Mouse (Mus musculus) midbrain, embryonic 10.5 days (tissue): ENCODE results near the gene Clmn. TPM values are rescaled to one million over a fixed set of nuclear protein-coding genes. Genes with fewer than 3 reads are reported as not detected.

ENCODE experiments used
- DNase-seq: peaks from one replicate; pipeline ENCODE4 v3.0.0-alpha.2; 2017; ENCODE audit warnings: low spot score
- H3K27ac ChIP-seq: fragments of 300-500 bp; sonication (generic); replicated peaks from 2 replicates; pipeline ENCODE4 v1.5.1; 2016; ENCODE audit warnings: mild to moderate bottlenecking
- H3K27me3 ChIP-seq: fragments of 300-500 bp; sonication (generic); 2 replicates; pipeline ENCODE4 v1.6.1; 2016; ENCODE audit warnings: low read depth, mild to moderate bottlenecking; ENCODE audit not compliant: poor library complexity, severe bottlenecking
- H3K36me3 ChIP-seq: fragments of 300-500 bp; sonication (generic); 2 replicates; pipeline ENCODE4 v1.6.1; 2016; ENCODE audit warnings: mild to moderate bottlenecking, moderate library complexity
- H3K4me1 ChIP-seq: fragments of 300-500 bp; sonication (generic); 2 replicates; pipeline ENCODE4 v1.6.1; 2016
- H3K4me3 ChIP-seq: fragments of 300-500 bp; sonication (generic); 2 replicates; pipeline ENCODE4 v1.5.1; 2016; ENCODE audit warnings: mild to moderate bottlenecking, moderate library complexity
- H3K9me3 ChIP-seq: fragments of 300-500 bp; sonication (generic); replicated peaks from 2 replicates; pipeline ENCODE4 v1.6.1; 2016; ENCODE audit warnings: mild to moderate bottlenecking
- WGBS: fragments of 180-500 bp; shearing (Covaris S2); methylation state at CpG from one replicate; pipeline ENCODE4 v1.1.7; 2016; 5-methylcytosine and 5-hydroxymethylcytosine counted together
- polyA plus RNA-seq: library from polyadenylated mRNA; unstranded; fragments of >200 nt; fragmentation: Nextera tagmentation; extraction: Ambion mirVana; gene quantifications from 2 replicates; pipeline ENCODE4 v1.2.1, GENCODE M21; 2016

Clmn gene
- polyA plus RNA-seq = 1.7 and 1.9 TPM in 2 replicates

DNA sequence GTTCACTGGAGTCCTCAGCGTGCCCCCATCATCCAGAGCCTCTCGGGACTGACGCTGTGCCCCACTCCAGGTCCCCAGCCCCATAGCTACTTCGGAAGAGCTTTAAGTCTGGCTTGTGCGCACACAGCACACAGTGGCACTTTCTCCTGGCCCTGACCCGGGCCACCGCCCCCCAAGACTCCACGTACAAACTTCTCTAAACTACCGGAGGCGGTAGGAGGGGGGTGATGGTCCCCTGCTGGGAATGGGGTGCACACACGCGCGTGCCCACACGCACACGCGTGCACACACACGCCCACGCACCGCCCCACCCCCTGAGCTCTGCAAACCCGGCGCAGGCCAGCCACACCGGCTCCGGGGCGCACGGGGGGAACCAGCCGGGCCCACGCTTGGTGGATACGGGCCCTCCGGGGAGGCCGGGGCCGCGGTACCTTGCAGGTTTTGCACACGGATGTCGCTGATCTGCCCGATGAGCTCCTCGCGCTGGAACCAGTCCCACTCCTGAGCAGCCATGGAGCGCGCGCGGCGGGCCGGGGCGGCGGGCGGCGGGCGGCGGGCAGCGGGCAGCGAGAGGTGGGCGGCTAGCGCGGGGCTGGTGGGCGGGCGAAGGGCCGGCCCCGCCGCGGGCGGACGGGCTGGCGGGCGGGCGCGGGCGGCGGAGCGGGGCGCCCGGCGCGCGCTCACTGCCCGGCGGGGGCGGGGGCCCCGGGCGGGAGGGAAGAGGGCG is at the start of gene Clmn:
Gene Clmn, minus strand, starts transcription at position 638 of the 727 bp plus-strand sequence.
- Histone ChIP-seq H3K4me3 (peak within 1 kb of the TSS; percentile 85), H3K27me3 (peaks cover 17% of the 10 kb centered on the region), H3K9me3 (no peaks in the 10 kb centered on the region), H3K4me1 (peaks cover 20% of the 10 kb centered on the region), H3K36me3 (no peaks in the 10 kb centered on the region), H3K27ac (peak within 1 kb of the TSS; percentile 90)
- DNase-seq = peak; percentile 55
- WGBS = 5% methylated on average over 66 of the region's 80 CpGs

DNA sequence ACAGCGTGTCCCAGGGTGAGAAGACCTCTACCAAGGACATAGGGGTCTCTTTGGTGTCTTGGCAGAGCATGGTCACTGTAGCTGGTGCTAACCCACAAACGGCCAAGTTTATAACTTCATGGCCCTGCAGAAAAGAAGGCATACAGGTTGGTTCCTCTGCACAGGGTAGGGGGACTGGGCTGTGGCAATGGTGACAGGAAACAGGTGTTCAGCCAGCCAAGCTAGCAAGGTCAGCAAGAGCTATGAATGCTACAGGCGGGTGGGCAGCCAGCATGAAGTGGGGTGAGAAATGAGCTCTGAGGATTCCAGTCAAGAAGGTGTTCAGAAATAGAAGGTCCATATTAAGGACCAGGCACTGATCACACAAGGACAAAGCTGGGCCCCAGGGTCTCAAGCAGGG is 48.1 kb upstream of the Clmn start:
- peaks cover 53% of the 10 kb centered on the region for H3K4me1 ChIP-seq
- peaks cover 40% of the 10 kb centered on the region for H3K27me3 ChIP-seq
- WGBS = 63% methylated on average over 3 of the region's 3 CpGs
- peaks cover 5% of the 10 kb centered on the region; the same call in 1 of the 2 replicates for H3K9me3 ChIP-seq
- H3K4me3 ChIP-seq = no peak overlapping the region
- no peaks in the 10 kb centered on the region for H3K36me3 ChIP-seq
- H3K27ac ChIP-seq = peak overlapping the region; percentile 67
- DNase-seq = no peak

DNA sequence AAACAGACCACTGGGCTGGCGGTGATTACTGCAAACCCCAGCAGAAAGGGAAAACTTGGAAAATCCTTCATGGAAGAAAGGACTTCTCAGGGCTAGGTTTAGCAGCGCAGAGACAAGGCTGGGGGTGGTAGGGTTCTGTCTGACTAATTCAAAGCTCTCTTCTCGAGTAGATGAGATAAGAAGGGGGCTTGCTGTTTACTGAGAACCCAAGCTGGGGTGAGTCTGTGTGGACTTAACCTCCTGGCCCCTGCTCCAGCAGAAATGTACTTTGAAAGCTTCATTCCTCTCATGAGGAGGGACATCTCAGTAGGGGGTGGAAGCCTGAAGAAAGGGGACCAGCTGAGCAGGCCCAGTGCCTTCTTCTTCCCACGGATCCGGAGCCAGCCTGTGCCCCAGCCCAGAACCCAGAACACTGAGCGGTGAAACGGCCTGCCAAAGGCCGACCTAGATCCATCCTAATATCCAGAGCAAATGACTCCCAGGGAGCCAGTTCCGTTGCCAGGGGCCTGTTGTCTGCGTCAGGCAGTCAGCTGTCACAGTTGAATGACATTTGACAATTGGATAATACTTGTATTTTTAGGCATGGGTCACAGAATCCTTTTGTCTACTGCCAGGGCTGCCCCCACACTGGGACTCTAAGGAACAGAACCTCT is 47.5 kb upstream of the Clmn start:
- peak overlapping the region; percentile 67 for H3K27ac ChIP-seq
- peaks cover 5% of the 10 kb centered on the region; the same call in 1 of the 2 replicates for H3K9me3 ChIP-seq
- DNase-seq = no peak
- H3K36me3 ChIP-seq = no peaks in the 10 kb centered on the region
- H3K27me3 ChIP-seq = peaks cover 40% of the 10 kb centered on the region
- no peak overlapping the region for H3K4me3 ChIP-seq
- WGBS = 18% methylated on average over 10 of the region's 10 CpGs
- H3K4me1 ChIP-seq = peaks cover 59% of the 10 kb centered on the region

DNA sequence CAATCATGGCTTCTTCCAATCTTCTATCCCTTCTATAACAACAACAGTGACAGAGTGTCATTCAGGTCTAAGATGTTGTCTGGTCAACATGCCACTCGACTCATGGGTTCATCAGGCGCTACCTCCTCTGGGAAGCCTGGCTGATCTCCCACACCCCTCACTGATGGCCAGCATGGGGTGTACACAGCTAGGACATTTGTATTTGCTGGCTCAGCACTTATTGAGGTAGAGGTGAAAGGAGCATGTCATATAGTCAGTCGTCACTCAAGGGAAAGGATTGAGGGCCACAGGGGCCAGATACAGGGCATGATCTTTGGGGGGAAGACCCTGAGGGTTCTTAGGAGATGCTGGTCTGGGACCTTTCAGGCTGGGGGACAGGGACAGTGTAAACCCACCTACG is 44.9 kb upstream of the Clmn start:
- WGBS = 86% methylated on average over 4 of the region's 4 CpGs
- H3K9me3 ChIP-seq = peaks cover 5% of the 10 kb centered on the region
- H3K27ac ChIP-seq = 0 out of 2 replicates have a peak overlapping the region, but pooled peaks have one; percentile 15
- H3K4me3 ChIP-seq = no peak overlapping the region
- H3K4me1 ChIP-seq = peaks cover 58% of the 10 kb centered on the region
- H3K36me3 ChIP-seq = no peaks in the 10 kb centered on the region
- no peak for DNase-seq
- H3K27me3 ChIP-seq = peaks cover 62% of the 10 kb centered on the region

DNA sequence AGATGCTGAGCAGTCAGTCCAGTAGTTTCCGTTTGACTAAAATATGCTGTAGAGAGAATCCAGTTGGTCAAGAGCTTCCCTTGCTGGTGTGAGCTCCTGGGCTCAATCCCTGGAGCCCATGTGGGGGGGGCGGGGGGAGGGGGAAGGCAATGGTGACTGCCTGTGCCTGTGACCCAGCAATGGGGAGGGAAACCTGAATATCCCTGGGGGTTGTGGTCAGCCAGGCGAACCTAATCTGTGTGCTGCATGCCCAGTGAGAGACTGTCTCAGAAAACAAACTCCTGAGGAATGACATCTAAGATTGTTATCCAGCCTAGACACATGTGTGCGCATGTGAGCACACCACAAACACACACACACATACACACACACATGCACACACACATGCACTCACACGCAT is 44.1 kb upstream of the Clmn start:
- Histone ChIP-seq H3K27ac (peak overlapping the region; percentile 76), H3K4me3 (0 out of 2 replicates have a peak overlapping the region, but pooled peaks have one; percentile 11), H3K27me3 (peaks cover 65% of the 10 kb centered on the region), H3K9me3 (peaks cover 3% of the 10 kb centered on the region), H3K4me1 (peaks cover 65% of the 10 kb centered on the region), H3K36me3 (no peaks in the 10 kb centered on the region)
- 34% methylated on average over 5 of the region's 5 CpGs for WGBS
- DNase-seq = peak; percentile 36

DNA sequence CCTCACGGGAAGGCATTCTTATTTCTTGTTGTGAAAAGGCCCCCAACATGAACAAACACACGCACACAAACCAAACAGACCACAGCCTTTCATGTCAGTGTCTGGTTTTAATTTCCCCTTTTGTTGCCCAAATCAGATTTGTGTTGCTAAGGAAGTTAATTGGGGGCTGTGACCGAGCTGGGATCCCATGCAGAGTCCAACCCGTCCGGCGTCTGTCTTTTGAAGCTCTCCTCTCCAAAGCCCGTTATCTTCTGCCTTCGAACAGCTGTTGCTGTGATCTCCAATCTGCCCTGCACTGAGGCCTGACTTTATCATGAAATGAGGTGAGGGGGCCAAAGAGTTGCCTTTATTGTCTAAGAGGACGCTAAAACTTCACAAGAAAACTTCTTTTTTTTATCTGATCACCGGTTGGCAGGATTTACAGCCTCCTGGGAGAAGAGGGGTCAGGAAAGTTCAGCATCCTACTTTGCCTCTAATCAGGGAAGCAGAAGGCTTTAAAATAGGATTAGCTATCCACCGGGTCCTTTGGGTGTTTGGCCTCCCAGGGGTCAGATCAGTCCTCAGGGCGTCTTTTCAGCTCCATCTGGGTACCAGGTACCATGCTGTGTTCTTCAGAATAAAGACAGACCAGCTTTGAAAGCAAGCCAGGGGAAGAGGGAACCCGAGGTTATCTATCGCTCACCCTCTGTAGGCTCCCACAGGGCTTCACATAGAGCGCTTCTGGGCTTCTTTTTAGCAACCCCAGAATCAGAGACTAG is 43.3 kb upstream of the Clmn start:
- Histone ChIP-seq H3K36me3 (no peaks in the 10 kb centered on the region), H3K9me3 (peaks cover 3% of the 10 kb centered on the region), H3K4me1 (peaks cover 66% of the 10 kb centered on the region), H3K27me3 (peaks cover 62% of the 10 kb centered on the region), H3K27ac (peak overlapping the region; percentile 76), H3K4me3 (peak overlapping the region; percentile 11; the same call in 1 of the 2 replicates)
- DNase-seq = peak; percentile 52
- WGBS = 5% methylated on average over 15 of the region's 15 CpGs

DNA sequence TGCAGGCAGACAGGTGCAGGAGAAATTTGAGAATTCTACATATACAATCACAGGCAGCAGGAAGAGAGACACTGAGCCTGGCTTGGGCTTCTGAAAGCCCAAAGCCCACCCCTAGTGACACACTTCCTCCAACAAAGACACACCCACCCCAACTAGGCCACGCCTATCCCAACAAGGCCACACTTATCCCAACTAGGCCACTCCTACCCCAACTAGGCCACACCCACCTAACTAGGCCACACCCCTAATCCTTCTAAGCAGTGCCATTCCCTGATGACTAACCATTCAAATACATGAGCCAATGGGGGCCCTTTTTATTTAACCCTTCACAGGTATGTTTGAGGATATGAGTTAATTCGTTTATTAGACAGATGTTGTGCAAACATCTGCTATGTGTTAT is 42.3 kb upstream of the Clmn start:
- no peaks in the 10 kb centered on the region for H3K36me3 ChIP-seq
- H3K27ac ChIP-seq = peak overlapping the region; percentile 76; the same call in 1 of the 2 replicates
- no peak for DNase-seq
- H3K4me3 ChIP-seq = no peak overlapping the region
- peaks cover 3% of the 10 kb centered on the region for H3K9me3 ChIP-seq
- WGBS = 88% methylated on average over 2 of the region's 2 CpGs
- peaks cover 62% of the 10 kb centered on the region for H3K4me1 ChIP-seq
- peaks cover 62% of the 10 kb centered on the region for H3K27me3 ChIP-seq

DNA sequence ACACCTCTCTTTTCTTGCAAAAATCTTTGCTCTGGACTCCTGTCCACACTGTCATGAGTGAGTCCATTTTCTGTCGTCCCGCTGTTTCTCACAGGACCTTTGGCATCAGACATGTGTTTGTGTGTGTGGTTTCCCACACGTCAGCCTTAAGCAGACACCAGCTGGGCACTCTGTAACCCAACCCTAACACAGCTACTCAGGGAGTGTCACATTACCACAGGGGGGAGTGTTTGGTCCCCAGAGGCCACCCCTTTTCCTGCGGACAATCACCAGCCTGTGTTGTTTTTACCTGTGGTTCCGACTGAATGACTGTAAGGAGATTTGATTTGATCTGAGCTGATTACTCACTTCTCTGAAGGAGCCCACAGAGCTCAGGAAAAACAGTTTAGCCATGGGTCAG is 39.3 kb upstream of the Clmn start:
- Histone ChIP-seq H3K4me1 (peaks cover 62% of the 10 kb centered on the region), H3K9me3 (peaks cover 3% of the 10 kb centered on the region), H3K27me3 (peaks cover 42% of the 10 kb centered on the region), H3K27ac (peak overlapping the region; percentile 52), H3K36me3 (no peaks in the 10 kb centered on the region), H3K4me3 (no peak overlapping the region)
- 33% methylated on average over 5 of the region's 5 CpGs for WGBS
- no peak for DNase-seq

DNA sequence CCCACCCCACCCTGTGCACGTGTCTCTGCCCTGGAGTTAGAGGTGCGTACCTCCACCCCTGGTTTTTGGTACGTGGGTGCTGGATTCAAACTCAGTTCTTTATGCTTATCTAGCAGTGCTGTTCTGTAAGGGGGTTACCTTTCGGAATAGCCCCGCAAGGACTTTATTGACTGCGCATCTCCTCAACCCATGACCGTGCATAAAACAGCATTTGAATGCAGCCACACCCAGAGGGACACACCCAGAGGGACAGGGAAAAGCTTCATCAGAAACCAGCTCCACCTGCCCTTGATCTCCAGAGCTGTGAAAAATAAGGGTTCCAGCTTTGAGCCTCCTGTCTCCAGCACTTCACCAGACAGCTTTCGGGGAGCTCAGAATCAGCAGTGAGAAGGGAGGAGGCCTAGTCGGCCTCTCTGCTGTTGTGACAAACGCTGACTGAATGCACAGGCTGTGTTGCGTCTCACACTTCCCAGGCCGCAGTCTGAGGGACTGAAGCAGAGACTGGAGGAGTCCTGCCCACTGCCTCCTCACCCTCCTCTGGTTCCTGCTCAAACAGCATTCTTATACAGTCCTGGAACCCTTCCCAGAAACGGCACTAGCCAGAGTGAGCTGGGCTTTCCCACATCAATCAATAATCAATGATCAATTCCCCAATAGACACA is 37.6 kb upstream of the Clmn start:
- Histone ChIP-seq H3K9me3 (peaks cover 3% of the 10 kb centered on the region), H3K27me3 (peaks cover 42% of the 10 kb centered on the region), H3K4me1 (peaks cover 48% of the 10 kb centered on the region), H3K36me3 (no peaks in the 10 kb centered on the region), H3K27ac (peak overlapping the region; percentile 14), H3K4me3 (no peak overlapping the region)
- 85% methylated on average over 13 of the region's 13 CpGs for WGBS
- no peak for DNase-seq

DNA sequence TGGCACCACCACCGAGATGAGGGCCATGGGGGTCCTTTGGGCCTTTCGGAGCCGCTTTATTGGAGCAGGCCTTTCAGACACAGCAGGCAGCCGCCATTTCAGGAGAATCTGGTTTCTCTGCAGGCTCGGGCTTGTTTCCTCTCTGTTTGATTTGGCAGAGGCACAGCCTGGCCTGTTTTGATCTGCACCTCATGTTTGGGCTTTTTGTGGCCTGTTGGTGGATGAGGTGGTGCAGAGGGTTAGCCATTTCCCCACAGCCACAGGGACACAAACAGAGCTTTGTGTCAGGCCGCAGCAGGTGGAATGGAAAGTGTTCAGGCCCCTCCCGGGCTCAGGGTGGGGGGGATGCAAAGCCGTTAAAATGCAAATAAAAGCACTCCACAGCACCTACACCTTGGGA is 36.4 kb upstream of the Clmn start:
- H3K27me3 ChIP-seq = peaks cover 32% of the 10 kb centered on the region
- no peaks in the 10 kb centered on the region for H3K9me3 ChIP-seq
- DNase-seq = no peak
- H3K27ac ChIP-seq = peak overlapping the region; percentile 72
- peaks cover 55% of the 10 kb centered on the region for H3K4me1 ChIP-seq
- H3K4me3 ChIP-seq = no peak overlapping the region
- WGBS = 41% methylated on average over 8 of the region's 8 CpGs
- no peaks in the 10 kb centered on the region for H3K36me3 ChIP-seq

DNA sequence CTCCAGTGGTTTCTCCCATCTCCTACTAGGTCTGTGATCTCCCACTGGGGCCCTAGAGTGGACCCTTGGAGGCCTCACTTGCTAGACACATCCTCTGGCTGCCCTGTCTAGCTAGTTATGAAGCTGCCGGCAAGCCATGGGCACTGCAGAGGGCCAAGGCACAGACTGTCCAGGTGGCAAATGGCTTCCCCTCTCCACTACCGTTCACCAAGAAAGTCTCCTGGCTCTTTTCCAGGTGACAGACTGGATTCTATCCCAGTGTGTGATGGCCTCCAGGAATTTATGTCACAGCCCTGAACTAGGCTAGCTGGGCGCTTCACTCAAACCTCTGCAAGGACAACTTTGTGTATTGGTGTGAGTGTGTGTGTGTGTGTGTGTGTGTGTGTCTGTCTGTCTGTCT is 35.0 kb upstream of the Clmn start:
- H3K27ac ChIP-seq = peak overlapping the region; percentile 33
- H3K4me1 ChIP-seq = peaks cover 59% of the 10 kb centered on the region
- H3K4me3 ChIP-seq = no peak overlapping the region

DNA sequence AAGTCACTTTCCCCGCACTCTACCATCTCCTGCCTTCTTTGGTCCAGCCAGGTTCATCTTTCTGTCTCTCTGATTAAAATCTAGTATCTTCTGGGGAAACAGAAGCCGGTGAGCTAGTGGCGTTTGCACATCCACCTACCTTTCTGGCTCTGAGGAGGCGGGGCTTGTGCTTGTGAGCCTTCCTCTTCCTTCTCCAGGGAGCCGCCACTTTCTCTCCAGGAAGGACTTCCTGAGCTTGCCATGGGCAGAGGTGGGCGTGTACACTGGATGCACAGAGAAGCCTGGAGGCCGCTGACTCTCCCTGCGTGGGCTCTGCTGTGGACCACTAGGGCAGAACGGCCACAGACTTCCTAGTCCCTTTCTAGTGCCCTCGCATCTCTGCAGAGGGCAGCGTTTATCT is 34.3 kb upstream of the Clmn start:
- WGBS = 68% methylated on average over 11 of the region's 11 CpGs
- peaks cover 54% of the 10 kb centered on the region for H3K4me1 ChIP-seq
- H3K9me3 ChIP-seq = no peaks in the 10 kb centered on the region
- 0 out of 2 replicates have a peak overlapping the region, but pooled peaks have one; percentile 33 for H3K27ac ChIP-seq
- H3K27me3 ChIP-seq = peaks cover 11% of the 10 kb centered on the region
- no peaks in the 10 kb centered on the region for H3K36me3 ChIP-seq
- no peak overlapping the region for H3K4me3 ChIP-seq
- no peak for DNase-seq

More for the DNA sequence above, 35.0 kb upstream of the Clmn start:
- Histone ChIP-seq H3K27me3 (peaks cover 17% of the 10 kb centered on the region), H3K36me3 (no peaks in the 10 kb centered on the region), H3K9me3 (no peaks in the 10 kb centered on the region)
- DNase-seq = no peak
- 94% methylated on average over 3 of the region's 3 CpGs for WGBS
